Mouse (Mus musculus) T-cell, adult 66 days (primary cell): ENCODE measurements around the gene Ces2a. TPM values are rescaled to one million over a fixed set of nuclear protein-coding genes. Genes with fewer than 3 reads are reported as not detected.

ENCODE experiments used
- total RNA-seq, 2 experiments: library from RNA; stranded (reverse); gene quantifications; 3 replicates in 1 of 2; 4 replicates in 1 of 2; pipeline ENCODE4 v1.2.4; 2023

Gene Ces2a
- not detected for total RNA-seq

DNA sequence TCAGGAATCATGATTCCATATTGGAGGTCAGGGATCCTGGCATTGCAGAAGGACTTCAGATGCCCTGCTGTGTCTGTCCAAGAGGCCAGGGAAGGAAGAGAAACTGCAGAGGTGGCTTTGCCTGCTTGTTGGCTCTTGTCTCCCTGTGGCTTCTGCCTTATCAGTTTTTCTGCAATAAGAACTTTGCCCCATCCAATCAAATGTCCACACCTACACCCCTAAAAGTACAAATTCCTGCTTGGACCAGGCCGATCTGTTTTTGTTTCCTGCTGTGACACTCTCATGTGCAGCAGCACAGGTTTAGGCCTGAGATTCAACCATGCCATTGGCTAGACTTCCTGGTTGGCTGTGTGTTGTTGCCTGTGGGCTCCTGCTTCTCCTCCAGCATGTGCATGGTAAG lies at the start of gene Ces2a:
Gene Ces2a, plus strand, starts transcription at position 251 of the 400 bp plus-strand sequence.

Other genes starting within 250 kb of the Ces2a start
- under 1 TPM in 1 of 2 experiments, not detected in 1; 0.26 TPM for gene Terb1, start 224.1 kb upstream of the Ces2a start, total RNA-seq
- gene Nae1, start 199.4 kb upstream of the Ces2a start, total RNA-seq: 10 to 100 TPM; 43.6 to 51.3 TPM
- 1 to 10 TPM; 2.5 to 3.0 TPM for gene Car7, start 199.3 kb upstream of the Ces2a start, total RNA-seq
- 10 to 100 TPM; 10.2 to 13.8 TPM for gene Pdp2, start 142.6 kb upstream of the Ces2a start, total RNA-seq
- gene Cdh16, start 109.6 kb upstream of the Ces2a start, total RNA-seq: 1 to 10 TPM in 1 of 2 experiments, not detected in 1; 1.2 TPM
- gene Rrad, start 102.7 kb upstream of the Ces2a start, total RNA-seq: 10 to 100 TPM; 25.7 to 27.6 TPM
- 10 to 100 TPM; 33.4 to 43.1 TPM for gene Ciao2b, start 92.0 kb upstream of the Ces2a start, total RNA-seq
- not detected for gene Ces2b, start 97.6 kb downstream of the Ces2a start, total RNA-seq
- 1 to 10 TPM in 1 of 2 experiments, not detected in 1; 1.0 TPM for gene Ces2c, start 113.1 kb downstream of the Ces2a start, total RNA-seq
- gene Ces2e, start 192.3 kb downstream of the Ces2a start, total RNA-seq: not detected
- gene Ces2f, start 213.4 kb downstream of the Ces2a start, total RNA-seq: not detected
- 1 to 10 TPM; 2.1 to 3.4 TPM for gene Ces2g, start 227.7 kb downstream of the Ces2a start, total RNA-seq